Mouse (Mus musculus) urinary bladder, postnatal 14 days (tissue): Measurements from ENCODE around the gene Chst1.
A peak's percentile ranks its signal among the peaks of the same experiment; 100 is the strongest.

Experiments
- DNase-seq: peaks from one replicate; pipeline ENCODE4 v3.0.0; 2021; ENCODE audit warnings: low spot score

Chst1 gene

GRCm38 (mm10) chr2:92609704-92610379 lies 10.3 kb downstream of the Chst1 start:
- no peak for DNase-seq

- no peak for DNase-seq
These were observed 14.1 kb downstream of the Chst1 start for GRCm38 (mm10) chr2:92613645-92614044.

GRCm38 (mm10) chr2:92614106-92614505 lies 14.6 kb downstream of the Chst1 start:
- no peak for DNase-seq

- DNase-seq = no peak
These were observed 17.7 kb downstream of the Chst1 start for GRCm38 (mm10) chr2:92617077-92617756.

- DNase-seq = no peak
These were observed 18.5 kb downstream of the Chst1 start for GRCm38 (mm10) chr2:92618016-92618415.

- no peak for DNase-seq
These were observed 28.1 kb downstream of the Chst1 start for GRCm38 (mm10) chr2:92627633-92628032.

- DNase-seq = no peak
These were observed 31.3 kb downstream of the Chst1 start for GRCm38 (mm10) chr2:92630799-92631198.

- no peak for DNase-seq
These were observed 32.5 kb downstream of the Chst1 start for GRCm38 (mm10) chr2:92632027-92632426.

- DNase-seq = no peak
These were observed 41.0 kb downstream of the Chst1 start for GRCm38 (mm10) chr2:92640555-92640954.

- peak; percentile 35 for DNase-seq
These were observed 46.0 kb downstream of the Chst1 start for GRCm38 (mm10) chr2:92645282-92646037.

- no peak for DNase-seq
These were observed 49.8 kb downstream of the Chst1 start for GRCm38 (mm10) chr2:92649154-92649801.

GRCm38 (mm10) chr2:92650428-92650827 lies 50.9 kb downstream of the Chst1 start:
- no peak for DNase-seq

GRCm38 (mm10) chr2:92651294-92651816 lies 51.8 kb downstream of the Chst1 start:
- DNase-seq = no peak

- DNase-seq = no peak
These were observed 57.7 kb downstream of the Chst1 start for GRCm38 (mm10) chr2:92657189-92657588.

- DNase-seq = no peak
These were observed 59.0 kb downstream of the Chst1 start for GRCm38 (mm10) chr2:92658293-92659150.

- DNase-seq = no peak
These were observed 60.1 kb downstream of the Chst1 start for GRCm38 (mm10) chr2:92659491-92660035.

GRCm38 (mm10) chr2:92662534-92663068 lies 63.1 kb downstream of the Chst1 start:
- no peak for DNase-seq
